Mouse (Mus musculus): ENCODE data around the gene Dbi.

DNA sequence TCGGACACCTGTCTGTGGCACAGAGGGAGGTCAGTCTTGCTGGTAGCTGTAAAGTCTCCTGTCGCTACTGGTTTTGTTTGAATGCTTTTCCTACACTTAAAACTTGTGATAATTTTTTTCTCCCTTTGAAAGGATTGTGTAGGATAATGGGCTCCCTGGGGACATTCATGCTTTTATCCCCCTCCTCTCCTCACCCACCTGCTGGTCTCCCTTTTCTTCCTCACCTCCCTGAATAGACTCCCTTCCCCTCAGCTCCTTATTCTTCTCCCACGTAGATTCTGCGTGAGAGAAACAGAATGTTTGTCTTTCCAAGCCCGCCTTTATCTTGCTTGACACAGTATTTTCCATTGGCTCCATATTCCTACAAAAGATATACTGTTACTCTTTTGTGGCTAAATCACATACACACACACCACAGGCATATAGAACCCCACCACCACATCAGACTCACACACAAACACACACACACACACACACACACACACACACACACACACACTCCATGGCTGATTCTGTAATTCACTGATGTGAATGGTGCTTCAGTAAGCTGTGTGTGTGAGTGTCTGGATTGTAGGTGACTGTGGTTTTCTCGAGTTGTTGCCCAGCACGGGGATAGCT, 18.2 kb upstream of the Dbi start:
- TF ChIP-seq FOSL1 (IDR thresholded peaks at IDR 0.05; ENCODE audit: insufficient read depth, low read length, poor library complexity, severe bottlenecking) (no peak), CTCF (IDR thresholded peaks at IDR 0.05; ENCODE audit: control insufficient read depth, insufficient read depth, insufficient read length) (no peak), USF1 (IDR thresholded peaks at IDR 0.05; ENCODE audit: low read depth) (no peak)

All from C2C12 (cell line).